Mouse (Mus musculus) midbrain, embryonic 16.5 days (tissue): ENCODE results near the gene Stoml2. TPM values are rescaled to one million over a fixed set of nuclear protein-coding genes. Genes with fewer than 3 reads are reported as not detected.

ENCODE experiments used
- ATAC-seq: fragments of 200-750 bp; cut with Nextera tagmentation; 2 replicates; pipeline ENCODE4 v1.8.0; 2017; ENCODE audit warnings: moderate TSS enrichment
- H3K27ac ChIP-seq: fragments of 300-500 bp; sonication (generic); 2 replicates; pipeline ENCODE4 v1.5.1; 2014; ENCODE audit warnings: mild to moderate bottlenecking, low read length, mixed read lengths
- H3K27me3 ChIP-seq: fragments of 300-500 bp; sonication (generic); 2 replicates; pipeline ENCODE4 v1.6.1; 2014; ENCODE audit warnings: low read depth, low read length, mixed read lengths; ENCODE audit not compliant: control insufficient read depth, insufficient read depth
- H3K36me3 ChIP-seq: fragments of 300-500 bp; sonication (generic); 2 replicates; pipeline ENCODE4 v1.6.1; 2014; ENCODE audit warnings: mild to moderate bottlenecking, low read length, moderate library complexity, mixed read lengths; ENCODE audit not compliant: control insufficient read depth, insufficient read depth
- H3K4me1 ChIP-seq: fragments of 300-500 bp; sonication (generic); 2 replicates; pipeline ENCODE4 v1.6.1; 2014; ENCODE audit warnings: mild to moderate bottlenecking, low read length, mixed read lengths; ENCODE audit not compliant: control insufficient read depth, insufficient read depth
- H3K4me2 ChIP-seq: fragments of 300-500 bp; sonication (generic); 2 replicates; pipeline ENCODE4 v1.6.1; 2014; ENCODE audit warnings: mild to moderate bottlenecking, low read length, mixed read lengths
- H3K4me3 ChIP-seq: fragments of 300-500 bp; sonication (generic); 2 replicates; pipeline ENCODE4 v1.5.1; 2014; ENCODE audit warnings: low read depth, mild to moderate bottlenecking, low read length, moderate library complexity, mixed read lengths
- H3K9ac ChIP-seq: fragments of 300-500 bp; sonication (generic); 2 replicates; pipeline ENCODE4 v1.6.1; 2014; ENCODE audit warnings: low read depth, low read length, mixed read lengths
- H3K9me3 ChIP-seq: fragments of 300-500 bp; sonication (generic); replicated peaks from 2 replicates; pipeline ENCODE4 v1.6.1; 2014; ENCODE audit warnings: mild to moderate bottlenecking, low read length, mixed read lengths; ENCODE audit not compliant: control insufficient read depth, poor library complexity, severe bottlenecking
- WGBS: fragments of 180-500 bp; shearing (Covaris S2); extraction: QIAGEN DNeasy Blood & Tissue Kit; methylation state at CpG from one replicate; pipeline ENCODE4 v1.1.7; 2014; 5-methylcytosine and 5-hydroxymethylcytosine counted together
- polyA plus RNA-seq: library from polyadenylated mRNA; unstranded; fragments of >200 nt; fragmentation: Nextera tagmentation; extraction: Ambion mirVana; gene quantifications from 2 replicates; pipeline ENCODE4 v1.2.1, GENCODE M21; 2015

Stoml2 gene
- polyA plus RNA-seq, 1 experiment from 2014 or later: 234 TPM

DNA sequence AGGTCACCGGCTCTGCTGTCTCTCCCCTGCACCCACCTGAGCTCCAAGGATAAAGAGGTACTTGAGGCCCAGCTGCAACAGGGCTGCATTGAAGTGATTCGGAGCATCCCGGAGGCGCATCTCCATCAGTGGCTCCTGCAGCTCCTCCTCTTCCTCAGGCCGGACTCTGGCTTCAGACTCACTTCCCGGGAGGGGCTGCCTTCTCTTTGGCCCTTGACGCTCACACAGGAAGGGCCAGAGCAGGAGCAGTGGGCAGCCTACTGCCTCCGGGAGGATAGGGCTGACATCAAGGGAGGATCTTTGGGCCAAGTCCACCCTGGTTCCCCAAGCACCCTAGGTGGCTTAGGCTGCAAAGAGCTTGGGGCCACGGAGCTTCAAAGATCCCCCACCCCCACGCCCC, 12.3 kb downstream of the Stoml2 start:
- no peak overlapping the region for H3K4me2 ChIP-seq
- H3K27ac ChIP-seq: no peak overlapping the region
- peaks cover 6% of the 10 kb centered on the region for H3K4me1 ChIP-seq
- WGBS: 92% methylated on average over 10 of the region's 10 CpGs
- H3K9ac ChIP-seq: no peak overlapping the region
- H3K36me3 ChIP-seq: peaks cover 45% of the 10 kb centered on the region
- no peak for ATAC-seq
- no peak overlapping the region for H3K4me3 ChIP-seq
- H3K9me3 ChIP-seq: no peaks in the 10 kb centered on the region
- no peaks in the 10 kb centered on the region for H3K27me3 ChIP-seq

DNA sequence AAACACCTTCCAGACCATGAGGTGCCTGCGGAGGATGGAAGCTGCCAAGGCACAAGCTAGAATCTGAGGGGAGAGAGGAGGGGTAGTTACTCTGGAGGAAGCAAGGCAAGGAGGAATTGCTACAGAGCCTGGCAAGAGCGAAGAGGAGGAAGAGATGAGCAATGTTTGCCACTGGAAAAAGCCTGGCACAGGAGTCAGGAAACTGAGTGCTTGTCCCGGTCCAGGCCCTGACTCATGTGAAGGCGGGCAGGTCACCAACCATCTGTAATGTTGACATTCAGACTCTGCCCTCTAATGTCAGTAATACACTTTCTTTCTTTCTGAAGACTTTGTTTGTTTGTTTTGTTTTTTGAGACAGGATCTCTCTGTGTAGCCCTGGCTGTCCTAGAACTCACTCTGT, 13.4 kb downstream of the Stoml2 start:
- Histone ChIP-seq H3K9ac (no peak overlapping the region), H3K27me3 (no peaks in the 10 kb centered on the region), H3K36me3 (peaks cover 41% of the 10 kb centered on the region), H3K4me2 (no peak overlapping the region), H3K9me3 (no peaks in the 10 kb centered on the region), H3K27ac (no peak overlapping the region), H3K4me3 (no peak overlapping the region), H3K4me1 (no peaks in the 10 kb centered on the region)
- WGBS: 97% methylated on average over 4 of the region's 4 CpGs
- ATAC-seq: no peak

DNA sequence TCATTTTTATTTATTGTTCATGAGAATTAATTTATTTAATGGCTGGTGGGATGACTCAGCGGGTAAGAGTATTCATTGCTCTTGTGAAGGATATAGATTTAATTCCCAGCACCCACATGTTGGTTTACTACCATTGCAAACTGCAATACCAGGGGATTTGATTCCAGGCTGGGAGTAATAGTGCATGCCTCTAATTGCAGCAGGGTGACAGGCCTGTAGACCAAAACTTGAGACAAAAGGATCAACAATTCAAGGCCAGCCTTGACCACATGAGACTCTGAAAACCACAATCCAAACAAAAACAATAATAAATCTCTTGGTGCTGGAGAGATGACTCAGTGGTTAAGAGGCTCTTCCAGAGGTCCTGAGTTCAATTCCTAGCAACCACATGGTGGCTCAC, 19.4 kb downstream of the Stoml2 start:
- H3K27me3 ChIP-seq: no peaks in the 10 kb centered on the region
- H3K9me3 ChIP-seq: no peaks in the 10 kb centered on the region
- H3K9ac ChIP-seq: no peak overlapping the region
- H3K4me1 ChIP-seq: peaks cover 9% of the 10 kb centered on the region
- ATAC-seq: no peak
- H3K27ac ChIP-seq: no peak overlapping the region
- no peak overlapping the region for H3K4me3 ChIP-seq
- H3K4me2 ChIP-seq: no peak overlapping the region
- H3K36me3 ChIP-seq: no peaks in the 10 kb centered on the region; the same call in 1 of the 2 replicates
- 100% methylated on average over 1 of the region's 1 CpGs for WGBS

DNA sequence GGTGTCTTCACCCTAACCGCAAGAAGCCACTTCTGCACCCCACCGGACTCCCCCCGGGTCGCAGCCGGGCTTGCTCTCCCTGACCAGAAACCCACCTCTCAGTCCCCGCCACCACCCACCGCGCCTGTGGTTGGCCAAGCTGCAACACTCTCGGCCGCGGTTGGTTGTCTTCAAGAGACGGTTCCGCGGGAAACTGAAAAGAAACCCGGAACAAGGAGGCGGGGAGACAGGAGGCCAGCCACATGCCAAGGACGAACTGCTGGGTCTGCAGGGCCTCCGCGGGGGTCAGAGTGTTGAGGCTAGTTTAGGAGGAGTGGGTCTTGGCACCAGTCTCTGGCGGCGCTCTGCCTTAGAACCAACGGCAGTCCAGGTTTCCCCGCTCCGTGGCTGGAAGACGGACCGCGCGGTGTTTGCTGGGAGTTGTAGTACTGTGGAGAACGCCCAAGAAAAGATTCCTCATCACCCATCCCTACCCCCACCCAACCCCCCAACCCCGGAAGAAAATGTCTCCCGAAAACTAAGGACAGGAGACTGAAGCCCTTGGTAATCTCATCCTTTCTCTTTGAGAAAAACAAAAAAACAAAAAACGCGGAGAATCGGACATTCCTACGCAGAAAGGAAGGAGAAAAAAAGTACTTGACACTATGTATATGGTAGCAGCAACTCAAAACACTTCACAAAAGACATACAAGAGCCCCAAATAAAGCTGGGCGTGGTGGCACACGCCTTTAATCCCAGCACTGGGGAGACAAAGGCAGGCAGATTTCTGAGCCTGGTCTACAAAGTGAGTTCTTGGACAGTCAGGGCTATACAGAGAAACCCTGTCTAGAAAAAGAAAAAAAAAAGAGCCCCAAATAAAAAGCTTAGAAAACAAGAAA, 21.1 kb downstream of the Stoml2 start, which contains the start of gene Fancg:
TSS of gene Fancg (minus strand) at position 346 of the 878 bp plus-strand sequence.
- Histone ChIP-seq H3K9me3 (no peaks in the 10 kb centered on the region), H3K4me2 (peak within 1 kb of the TSS; percentile 95), H3K9ac (peak within 1 kb of the TSS; percentile 69), H3K4me3 (peak within 1 kb of the TSS; percentile 83), H3K27me3 (no peaks in the 10 kb centered on the region), H3K36me3 (no peaks in the 10 kb centered on the region), H3K4me1 (peaks cover 9% of the 10 kb centered on the region), H3K27ac (peak within 1 kb of the TSS; percentile 50)
- peak; percentile 93 for ATAC-seq
- WGBS: under 1% methylated on average over 37 of the region's 37 CpGs

DNA sequence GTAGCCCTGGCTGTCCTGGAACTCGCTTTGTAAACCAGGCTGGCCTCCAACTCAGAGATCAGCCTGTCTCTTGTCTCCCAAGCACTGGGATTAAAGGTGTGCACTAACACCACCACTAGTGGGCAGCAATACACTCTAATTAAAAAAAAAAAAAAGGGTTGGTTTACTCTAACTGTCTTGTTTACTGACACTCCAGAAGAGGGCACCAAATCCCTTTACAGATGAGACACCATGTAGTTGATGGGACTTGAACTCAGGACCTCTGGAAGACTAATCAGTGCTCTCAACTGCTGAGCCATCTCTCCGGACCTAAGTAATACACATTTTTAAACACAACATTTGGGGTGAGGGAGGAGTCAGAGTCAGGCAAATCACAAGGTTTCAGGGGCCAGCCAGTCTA, 25.7 kb downstream of the Stoml2 start:
- Histone ChIP-seq H3K4me2 (no peak overlapping the region), H3K27ac (no peak overlapping the region), H3K9ac (no peak overlapping the region), H3K4me3 (no peak overlapping the region), H3K4me1 (peaks cover 14% of the 10 kb centered on the region), H3K27me3 (no peaks in the 10 kb centered on the region), H3K9me3 (no peaks in the 10 kb centered on the region), H3K36me3 (0 out of 2 replicates have a peak, but pooled peaks cover 3% of the 10 kb centered on the region)
- ATAC-seq: no peak
- WGBS: 58% methylated on average over 2 of the region's 2 CpGs

DNA sequence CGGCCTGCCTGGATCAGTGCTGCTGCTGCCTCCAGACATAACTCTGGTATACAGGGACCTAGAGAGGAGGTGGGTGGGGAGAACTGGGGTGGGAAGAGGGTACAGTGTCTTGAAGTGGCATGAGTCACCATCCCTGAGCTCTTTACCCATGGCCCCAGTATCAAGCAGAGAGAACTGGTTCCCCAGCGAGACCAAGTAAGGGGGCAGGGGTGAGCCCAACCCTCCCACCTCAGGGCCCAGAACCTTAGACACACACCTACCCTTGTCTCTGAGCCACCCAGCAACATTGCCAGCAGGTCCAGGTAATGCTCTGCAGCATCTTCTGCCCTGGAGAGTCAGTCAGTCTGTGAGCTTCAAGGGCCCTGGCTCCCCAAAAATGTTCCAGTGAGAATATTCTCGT, 26.6 kb downstream of the Stoml2 start:
- H3K27me3 ChIP-seq: no peaks in the 10 kb centered on the region
- H3K4me3 ChIP-seq: no peak overlapping the region
- 0 out of 2 replicates have a peak, but pooled peaks cover 3% of the 10 kb centered on the region for H3K36me3 ChIP-seq
- no peak overlapping the region for H3K9ac ChIP-seq
- WGBS: 96% methylated on average over 3 of the region's 3 CpGs
- H3K27ac ChIP-seq: no peak overlapping the region
- no peaks in the 10 kb centered on the region for H3K9me3 ChIP-seq
- ATAC-seq: no peak
- peaks cover 15% of the 10 kb centered on the region for H3K4me1 ChIP-seq
- H3K4me2 ChIP-seq: no peak overlapping the region

DNA sequence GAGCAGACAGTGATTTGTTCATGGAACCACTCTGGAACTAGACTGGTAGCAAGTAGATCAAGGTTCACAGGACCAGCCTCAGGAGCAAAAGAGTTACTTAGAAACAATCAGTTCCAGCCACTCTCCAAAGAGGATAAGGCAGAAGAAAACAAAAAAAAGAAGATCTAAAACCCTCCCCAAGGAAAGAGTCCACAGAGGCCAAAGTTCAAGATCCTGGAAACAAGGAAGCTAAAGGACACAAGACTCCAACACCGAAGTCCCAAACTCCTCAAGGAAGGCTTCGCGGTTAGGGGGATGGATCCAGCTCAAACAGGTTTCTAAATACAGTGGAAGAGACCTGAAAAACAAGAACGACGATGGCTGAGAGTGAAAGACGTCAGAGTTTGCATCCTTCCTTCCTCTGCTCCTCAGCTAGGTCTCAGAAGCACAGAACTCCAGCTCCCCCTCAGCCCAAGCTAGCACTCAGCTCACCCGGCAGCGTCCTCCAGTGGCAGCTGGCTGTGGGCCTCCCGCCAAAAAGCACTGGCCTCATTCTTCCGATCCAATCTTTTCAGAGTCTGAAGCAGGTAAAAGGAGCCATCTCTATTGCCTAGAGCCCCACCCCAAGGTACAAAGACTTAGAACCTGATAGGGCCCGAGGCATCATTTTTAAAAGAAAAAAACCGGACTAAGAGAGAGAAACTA, 28.6 kb downstream of the Stoml2 start:
- Histone ChIP-seq H3K9ac (no peak overlapping the region), H3K27me3 (no peaks in the 10 kb centered on the region)
- 80% methylated on average over 12 of the region's 12 CpGs for WGBS

DNA sequence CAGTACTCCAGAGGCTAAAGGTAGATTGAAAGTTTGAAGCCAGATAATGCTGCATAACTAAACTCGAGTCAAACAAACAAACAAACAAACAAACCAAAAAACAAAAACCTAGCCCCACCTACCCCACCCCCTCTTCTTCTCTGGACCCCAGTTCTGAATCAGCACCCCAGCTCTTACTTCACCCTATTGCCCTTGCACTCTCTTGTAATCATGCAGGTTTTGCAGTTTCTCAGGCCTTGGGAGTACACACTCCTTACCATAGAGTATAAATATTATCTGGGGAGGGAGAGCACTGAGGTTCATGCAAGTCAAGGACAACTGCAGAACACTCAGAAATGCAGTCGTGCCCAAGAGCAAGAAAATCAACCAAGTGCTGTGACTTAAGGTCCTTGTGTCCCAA, 30.2 kb downstream of the Stoml2 start:
- Histone ChIP-seq H3K9me3 (no peaks in the 10 kb centered on the region), H3K4me2 (no peak overlapping the region), H3K27ac (peak overlapping the region; percentile 90), H3K9ac (no peak overlapping the region), H3K27me3 (no peaks in the 10 kb centered on the region), H3K4me1 (peaks cover 30% of the 10 kb centered on the region), H3K36me3 (0 out of 2 replicates have a peak, but pooled peaks cover 3% of the 10 kb centered on the region), H3K4me3 (no peak overlapping the region)
- 95% methylated on average over 2 of the region's 2 CpGs for WGBS
- ATAC-seq: no peak

More for the DNA sequence above, 28.6 kb downstream of the Stoml2 start:
- Histone ChIP-seq H3K4me3 (no peak overlapping the region), H3K4me2 (no peak overlapping the region), H3K36me3 (0 out of 2 replicates have a peak, but pooled peaks cover 3% of the 10 kb centered on the region), H3K9me3 (no peaks in the 10 kb centered on the region), H3K27ac (no peak overlapping the region), H3K4me1 (peaks cover 18% of the 10 kb centered on the region)
- ATAC-seq: no peak
